In the genomic region with DNA sequence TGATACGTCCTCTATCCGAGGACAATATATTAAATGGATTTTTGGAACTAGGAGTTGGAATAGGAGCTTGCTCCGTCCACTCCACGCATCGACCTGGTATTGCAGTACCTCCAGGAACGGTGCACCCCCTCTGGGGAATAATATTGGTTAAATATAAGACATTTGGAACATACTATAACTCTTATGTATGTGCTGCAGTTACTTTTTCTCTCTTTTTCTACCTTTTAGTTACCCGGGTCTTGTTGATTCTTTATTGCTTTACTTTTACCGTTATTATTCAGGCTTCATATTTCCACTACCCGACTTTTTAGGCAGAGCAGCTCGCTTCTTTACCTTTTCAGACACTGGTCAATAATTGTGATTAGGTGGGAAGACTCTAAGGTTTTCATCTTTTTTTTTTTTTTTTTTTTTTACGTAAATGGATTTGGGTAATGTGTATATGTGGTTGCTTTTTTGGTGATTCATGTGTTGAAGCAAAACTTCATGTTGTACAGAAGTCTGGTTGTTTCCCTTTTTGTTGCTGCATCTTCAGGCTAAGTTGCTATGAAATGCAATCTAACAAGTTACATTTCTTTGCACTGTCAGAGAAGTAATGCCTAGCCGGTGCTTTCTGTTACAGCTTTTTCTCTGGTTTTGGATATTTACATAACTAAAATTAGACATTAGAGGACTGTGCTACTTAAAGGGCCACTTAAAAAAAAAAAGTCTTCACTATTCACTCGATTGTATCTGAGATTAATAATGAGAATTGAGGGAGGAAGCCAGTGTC, we compare ENCODE assay signal across 8 mouse cellular contexts. TPM values are rescaled to one million over a fixed set of nuclear protein-coding genes. Genes with fewer than 3 reads are reported as not detected.
A peak's percentile ranks its signal among the peaks of the same experiment; 100 is the strongest.
DNase-seq lines count a peak whose midpoint lies in the region; ATAC-seq and TF ChIP-seq lines count a peak whose summit lies in the region.

No protein-coding gene starts in this region.

- WGBS in embryonic facial prominence, embryonic 11.5 days: 7% methylated on average over 11 of the region's 13 CpGs
- WGBS in hindbrain, embryonic 16.5 days: 9% methylated on average over 11 of the region's 13 CpGs
- 4% methylated on average over 8 of the region's 13 CpGs for WGBS in liver, embryonic 11.5 days

- peaks cover 28% of the 10 kb centered on the region for H3K27me3 ChIP-seq in G1E (ENCODE audit: insufficient read depth, low read length)
- no peaks in the 10 kb centered on the region for H3K27me3 ChIP-seq in embryonic facial prominence, embryonic 11.5 days (ENCODE audit: control insufficient read depth, insufficient read depth, low read length)
- H3K27me3 ChIP-seq in hindbrain, embryonic 16.5 days (replicated peaks; ENCODE audit: control insufficient read depth, insufficient read depth, low read length): peaks cover 5% of the 10 kb centered on the region
- H3K27me3 ChIP-seq in liver, embryonic 11.5 days (replicated peaks; ENCODE audit: control insufficient read depth, insufficient read depth, low read length): peaks cover 9% of the 10 kb centered on the region; the same call in 1 of the 2 replicates

- H3K36me3 ChIP-seq in G1E (replicated peaks): no peaks in the 10 kb centered on the region
- no peaks in the 10 kb centered on the region for H3K36me3 ChIP-seq in embryonic facial prominence, embryonic 11.5 days (replicated peaks; ENCODE audit: control insufficient read depth, insufficient read depth, low read depth, low read length)
- H3K36me3 ChIP-seq in hindbrain, embryonic 16.5 days (ENCODE audit: control insufficient read depth, insufficient read depth, low read length): no peaks in the 10 kb centered on the region
- H3K36me3 ChIP-seq in liver, embryonic 11.5 days (ENCODE audit: control insufficient read depth, insufficient read depth, low read length): no peaks in the 10 kb centered on the region

- H3K4me3 ChIP-seq in G1E (ENCODE audit: low read depth, low read length): no peak overlapping the region
- H3K4me3 ChIP-seq in embryonic facial prominence, embryonic 11.5 days (ENCODE audit: low read depth, low read length): peak overlapping the region; percentile 6; the same call in 1 of the 2 replicates
- peak overlapping the region; percentile 30 for H3K4me3 ChIP-seq in hindbrain, embryonic 16.5 days (ENCODE audit: low read length)
- no peak overlapping the region for H3K4me3 ChIP-seq in liver, embryonic 11.5 days (ENCODE audit: low read depth, low read length)

- peak; percentile 72 for DNase-seq in layer of hippocampus, adult 9-11 months
- DNase-seq in layer of hippocampus, adult 9-10 months (ENCODE audit: low spot score): no peak
- DNase-seq in G1E (ENCODE audit: low spot score): no peak
- peak; percentile 69 for DNase-seq in embryonic facial prominence, embryonic 11.5 days (ENCODE audit: low spot score)
- no peak for DNase-seq in liver, embryonic 11.5 days (ENCODE audit: low spot score)
- no peak for DNase-seq in gastrocnemius, postnatal 36 days

- H3K9me3 ChIP-seq in G1E (replicated peaks): no peaks in the 10 kb centered on the region
- no peaks in the 10 kb centered on the region for H3K9me3 ChIP-seq in embryonic facial prominence, embryonic 11.5 days (replicated peaks; ENCODE audit: control insufficient read depth, low read length)
- no peaks in the 10 kb centered on the region for H3K9me3 ChIP-seq in hindbrain, embryonic 16.5 days (ENCODE audit: control insufficient read depth, low read length)
- H3K9me3 ChIP-seq in liver, embryonic 11.5 days (ENCODE audit: control insufficient read depth, low read length): no peaks in the 10 kb centered on the region

- no peak overlapping the region for H3K9ac ChIP-seq in embryonic facial prominence, embryonic 11.5 days (replicated peaks; ENCODE audit: low read length)
- no peak overlapping the region for H3K9ac ChIP-seq in hindbrain, embryonic 16.5 days (ENCODE audit: low read depth, low read length)
- H3K9ac ChIP-seq in liver, embryonic 11.5 days (ENCODE audit: low read depth, low read length): no peak overlapping the region

- intact Hi-C loops in gastrocnemius, postnatal 36 days (cut with DNase I): no loop called here

- no peak overlapping the region for H3K4me2 ChIP-seq in embryonic facial prominence, embryonic 11.5 days (ENCODE audit: low read depth, low read length)
- peak overlapping the region; percentile 53 for H3K4me2 ChIP-seq in hindbrain, embryonic 16.5 days (ENCODE audit: low read length)
- peak overlapping the region; percentile 43 for H3K4me2 ChIP-seq in liver, embryonic 11.5 days

- no peak for TF ChIP-seq CTCF in G1E (IDR thresholded peaks at IDR 0.05; ENCODE audit: low read depth, low read length)

- peaks cover 17% of the 10 kb centered on the region for H3K4me1 ChIP-seq in G1E (ENCODE audit: insufficient read depth, low read depth, low read length)
- H3K4me1 ChIP-seq in embryonic facial prominence, embryonic 11.5 days (ENCODE audit: control insufficient read depth, insufficient read depth, low read length): no peaks in the 10 kb centered on the region
- H3K4me1 ChIP-seq in hindbrain, embryonic 16.5 days (ENCODE audit: control insufficient read depth, insufficient read depth, low read depth, low read length): peaks cover 8% of the 10 kb centered on the region
- H3K4me1 ChIP-seq in liver, embryonic 11.5 days (replicated peaks; ENCODE audit: control insufficient read depth, insufficient read depth, low read length): 0 out of 2 replicates have a peak, but pooled peaks cover 4% of the 10 kb centered on the region

- H3K27ac ChIP-seq in embryonic facial prominence, embryonic 11.5 days (replicated peaks; ENCODE audit: low read depth, low read length): no peak overlapping the region
- H3K27ac ChIP-seq in hindbrain, embryonic 16.5 days (ENCODE audit: low read depth, low read length): no peak overlapping the region
- no peak overlapping the region for H3K27ac ChIP-seq in liver, embryonic 11.5 days (ENCODE audit: low read depth, low read length)

- ATAC-seq in G1E (ENCODE audit: extremely low read depth, insufficient number of reproducible peaks, low FRiP score, poor library complexity, severe bottlenecking): 0 out of 2 replicates have a peak, but pooled peaks have one; percentile 25
- no peak; the same call in 1 of the 2 replicates for ATAC-seq in embryonic facial prominence, embryonic 11.5 days (replicated peaks; ENCODE audit: insufficient number of reproducible peaks, low FRiP score, low TSS enrichment, low read depth)
- ATAC-seq in hindbrain, embryonic 16.5 days: peak; percentile 9
- ATAC-seq in liver, embryonic 11.5 days (replicated peaks; ENCODE audit: low FRiP score): peak; percentile 84
- peak; percentile 31; the same call in 1 of the 2 replicates for ATAC-seq in neutrophil, adult 5-6 weeks (ENCODE audit: extremely low read depth, insufficient number of reproducible peaks, low FRiP score, poor library complexity, severe bottlenecking)

RNA-seq across cellular contexts. Expression of a gene that starts 25.1 kb away (rescaled TPM):
- not detected in 2 replicates for total RNA-seq in G1E (2014; fragmentation: Nextera tagmentation)
- total RNA-seq in G1E (2017): 0.05 and 0.06 TPM in 2 replicates
- polyA plus RNA-seq in G1E (2012): not detected in 2 replicates
- 24.2 and 24.7 TPM in 2 replicates for polyA plus RNA-seq in embryonic facial prominence, embryonic 11.5 days (2014; fragmentation: Nextera tagmentation; extraction: Ambion mirVana)
- 2.2 and 2.7 TPM in 2 replicates for polyA plus RNA-seq in hindbrain, embryonic 16.5 days (2015; fragmentation: Nextera tagmentation; extraction: Ambion mirVana)
- 6.8 and 7.1 TPM in 2 replicates for polyA plus RNA-seq in liver, embryonic 11.5 days (2014; fragmentation: Nextera tagmentation; extraction: Ambion mirVana)
- 1.5 and 2.6 TPM in 2 replicates for total RNA-seq in neutrophil, adult 5-6 weeks (2017)
- 10 to 100 TPM; 38.1 to 52.4 TPM for total RNA-seq in gastrocnemius, postnatal 36 days (2021)

RNA-seq across cellular contexts. Expression of a gene that starts 46.9 kb away (rescaled TPM):
- total RNA-seq in G1E (2014; fragmentation: Nextera tagmentation) (15.6 and 24.0 TPM in 2 replicates), G1E (2017) (10.6 and 13.1 TPM in 2 replicates)
- polyA plus RNA-seq in G1E (2012): 4.7 and 5.4 TPM in 2 replicates
- 23.0 and 23.3 TPM in 2 replicates for polyA plus RNA-seq in embryonic facial prominence, embryonic 11.5 days (2014; fragmentation: Nextera tagmentation; extraction: Ambion mirVana)
- 9.4 and 10.6 TPM in 2 replicates for polyA plus RNA-seq in hindbrain, embryonic 16.5 days (2015; fragmentation: Nextera tagmentation; extraction: Ambion mirVana)
- polyA plus RNA-seq in liver, embryonic 11.5 days (2014; fragmentation: Nextera tagmentation; extraction: Ambion mirVana): 40.2 and 43.2 TPM in 2 replicates
- 0.93 and 1.5 TPM in 2 replicates for total RNA-seq in neutrophil, adult 5-6 weeks (2017)
- 10 to 100 TPM; 16.6 to 18.9 TPM for total RNA-seq in gastrocnemius, postnatal 36 days (2021)

RNA-seq across cellular contexts. Expression of a gene that starts 47.0 kb away (rescaled TPM):
- total RNA-seq in G1E (2014; fragmentation: Nextera tagmentation): not detected in 2 replicates
- total RNA-seq in G1E (2017): 0.12 and 0.33 TPM in 2 replicates
- polyA plus RNA-seq in G1E (2012): not detected in 2 replicates
- polyA plus RNA-seq in embryonic facial prominence, embryonic 11.5 days (2014; fragmentation: Nextera tagmentation; extraction: Ambion mirVana): 7.0 and 7.3 TPM in 2 replicates
- polyA plus RNA-seq in hindbrain, embryonic 16.5 days (2015; fragmentation: Nextera tagmentation; extraction: Ambion mirVana): 34.2 and 38.7 TPM in 2 replicates
- polyA plus RNA-seq in liver, embryonic 11.5 days (2014; fragmentation: Nextera tagmentation; extraction: Ambion mirVana): 0.77 and 0.90 TPM in 2 replicates
- 0.12 TPM in 1 of 2 replicates, not detected in the other for total RNA-seq in neutrophil, adult 5-6 weeks (2017)
- total RNA-seq in gastrocnemius, postnatal 36 days (2021): not detected

Comparison
In these comparisons a context has a peak if more than half of its experiments do, and no peak if none do; other contexts are left out.
1. DNase-seq: peak in layer of hippocampus, adult 9-11 months (single experiment) and embryonic facial prominence, embryonic 11.5 days (single experiment); none in layer of hippocampus, adult 9-10 months (single experiment), G1E (single experiment), liver, embryonic 11.5 days (single experiment) and gastrocnemius, postnatal 36 days (0 of 2).
2. H3K4me3 ChIP-seq: peak in embryonic facial prominence, embryonic 11.5 days (single experiment) and hindbrain, embryonic 16.5 days (single experiment); none in G1E (single experiment) and liver, embryonic 11.5 days (single experiment).